Mouse (Mus musculus) hindbrain, embryonic 14.5 days (tissue): ENCODE measurements around the gene Ing2. TPM values are rescaled to one million over a fixed set of nuclear protein-coding genes. Genes with fewer than 3 reads are reported as not detected.

Experiments
- ATAC-seq: fragments of 200-750 bp; cut with Nextera tagmentation; 2 replicates; pipeline ENCODE4 v1.8.0; 2017; ENCODE audit warnings: moderate number of reproducible peaks, mild to moderate bottlenecking, moderate TSS enrichment, moderate library complexity; ENCODE audit not compliant: low FRiP score
- DNase-seq: peaks from one replicate; pipeline ENCODE4 v3.0.0-alpha.2; 2015; ENCODE audit warnings: low spot score
- H3K27ac ChIP-seq: fragments of 300-500 bp; sonication (generic); 2 replicates; pipeline ENCODE4 v1.5.1; 2014; ENCODE audit warnings: mild to moderate bottlenecking, moderate library complexity
- H3K27me3 ChIP-seq: fragments of 300-500 bp; sonication (generic); 2 replicates; pipeline ENCODE4 v1.6.1; 2014; ENCODE audit warnings: mild to moderate bottlenecking, low read length, mixed read lengths; ENCODE audit not compliant: control insufficient read depth, insufficient read depth
- H3K36me3 ChIP-seq: fragments of 300-500 bp; sonication (generic); replicated peaks from 2 replicates; pipeline ENCODE4 v1.6.1; 2014; ENCODE audit not compliant: control insufficient read depth, insufficient read depth
- H3K4me1 ChIP-seq: fragments of 300-500 bp; sonication (generic); replicated peaks from 2 replicates; pipeline ENCODE4 v1.6.1; 2014; ENCODE audit warnings: antibody characterized with exemption, low read length, mixed read lengths; ENCODE audit not compliant: control insufficient read depth, insufficient read depth
- H3K4me2 ChIP-seq: fragments of 300-500 bp; sonication (generic); replicated peaks from 2 replicates; pipeline ENCODE4 v1.6.1; 2014; ENCODE audit warnings: mild to moderate bottlenecking, moderate library complexity
- H3K4me3 ChIP-seq: fragments of 300-500 bp; sonication (generic); replicated peaks from 2 replicates; pipeline ENCODE4 v1.5.1; 2014; ENCODE audit warnings: mild to moderate bottlenecking, low read length
- H3K9ac ChIP-seq: fragments of 300-500 bp; sonication (generic); 2 replicates; pipeline ENCODE4 v1.6.1; 2014
- H3K9me3 ChIP-seq: fragments of 300-500 bp; sonication (generic); 2 replicates; pipeline ENCODE4 v1.6.1; 2016; ENCODE audit warnings: low read length; ENCODE audit not compliant: control insufficient read depth
- WGBS: fragments of 180-500 bp; shearing (Covaris S2); extraction: QIAGEN DNeasy Blood & Tissue Kit; methylation state at CpG from one replicate; pipeline ENCODE4 v1.1.7; 2014; 5-methylcytosine and 5-hydroxymethylcytosine counted together
- polyA plus RNA-seq: library from polyadenylated mRNA; unstranded; fragments of >200 nt; fragmentation: Nextera tagmentation; extraction: Ambion mirVana; gene quantifications from 2 replicates; pipeline ENCODE4 v1.2.1, GENCODE M21; 2014

The Ing2 gene
- polyA plus RNA-seq, result 8.0 and 8.3 TPM in 2 replicates

- peak within 1 kb of the TSS; percentile 94 for H3K27ac ChIP-seq
- WGBS, result under 1% methylated on average over 94 of the region's 106 CpGs
- H3K4me3 ChIP-seq, result peak within 1 kb of the TSS; percentile 89
- H3K27me3 ChIP-seq, result no peaks in the 10 kb centered on the region
- DNase-seq (peak; percentile 100), ATAC-seq (peak; percentile 94)
- no peaks in the 10 kb centered on the region for H3K4me1 ChIP-seq
- H3K9me3 ChIP-seq, result no peaks in the 10 kb centered on the region
- H3K36me3 ChIP-seq, result no peaks in the 10 kb centered on the region
- peak within 1 kb of the TSS; percentile 70 for H3K4me2 ChIP-seq
- H3K9ac ChIP-seq, result peak within 1 kb of the TSS; percentile 86
Measured at GRCm38 (mm10) chr8:47674777-47675710, at the start of gene Ing2. Gene Ing2, minus strand, starts transcription at chr8:47675556.

GRCm38 (mm10) chr8:47721609-47722008, 46.3 kb upstream of the Ing2 start:
- no peak overlapping the region for H3K4me2 ChIP-seq
- H3K4me3 ChIP-seq, result no peak overlapping the region
- no peak for DNase-seq
- no peaks in the 10 kb centered on the region for H3K36me3 ChIP-seq
- no peaks in the 10 kb centered on the region for H3K9me3 ChIP-seq
- H3K9ac ChIP-seq, result no peak overlapping the region
- H3K27ac ChIP-seq, result no peak overlapping the region
- no peaks in the 10 kb centered on the region for H3K4me1 ChIP-seq
- no peaks in the 10 kb centered on the region for H3K27me3 ChIP-seq
- no peak for ATAC-seq
- WGBS, result 81% methylated on average over 4 of the region's 4 CpGs

- H3K4me3 ChIP-seq, result no peak overlapping the region
- H3K36me3 ChIP-seq, result no peaks in the 10 kb centered on the region
- no peaks in the 10 kb centered on the region for H3K4me1 ChIP-seq
- 20% methylated on average over 11 of the region's 11 CpGs for WGBS
- no peaks in the 10 kb centered on the region for H3K9me3 ChIP-seq
- H3K27ac ChIP-seq, result no peak overlapping the region
- H3K4me2 ChIP-seq, result 0 out of 2 replicates have a peak overlapping the region, but pooled peaks have one; percentile 11
- no peaks in the 10 kb centered on the region for H3K27me3 ChIP-seq
- ATAC-seq (no peak), DNase-seq (no peak)
- H3K9ac ChIP-seq, result no peak overlapping the region
Measured at GRCm38 (mm10) chr8:47718641-47719040, 43.3 kb upstream of the Ing2 start.

GRCm38 (mm10) chr8:47713761-47714745, 38.7 kb upstream of the Ing2 start, which contains the start of gene Cdkn2aip:
Gene Cdkn2aip, minus strand, starts transcription at chr8:47713932.
- Histone ChIP-seq H3K27ac (peak within 1 kb of the TSS; percentile 94), H3K4me3 (peak within 1 kb of the TSS; percentile 84), H3K4me2 (peak within 1 kb of the TSS; percentile 81), H3K9ac (peak within 1 kb of the TSS; percentile 80), H3K4me1 (peaks cover 13% of the 10 kb centered on the region), H3K27me3 (no peaks in the 10 kb centered on the region), H3K36me3 (peaks cover 16% of the 10 kb centered on the region), H3K9me3 (no peaks in the 10 kb centered on the region)
- ATAC-seq (peak; percentile 94), DNase-seq (peak; percentile 94)
- under 1% methylated on average over 112 of the region's 114 CpGs for WGBS

GRCm38 (mm10) chr8:47713171-47713663, 37.9 kb upstream of the Ing2 start:
- Histone ChIP-seq H3K9ac (peak overlapping the region; percentile 80), H3K27ac (peak overlapping the region; percentile 94), H3K36me3 (peaks cover 23% of the 10 kb centered on the region), H3K4me3 (peak overlapping the region; percentile 84), H3K27me3 (no peaks in the 10 kb centered on the region), H3K9me3 (no peaks in the 10 kb centered on the region), H3K4me1 (peaks cover 15% of the 10 kb centered on the region), H3K4me2 (peak overlapping the region; percentile 81)
- DNase-seq (peak; percentile 26), ATAC-seq (peak; percentile 63)
- under 1% methylated on average over 39 of the region's 44 CpGs for WGBS

- H3K36me3 ChIP-seq, result peaks cover 28% of the 10 kb centered on the region
- H3K27ac ChIP-seq, result no peak overlapping the region
- no peak overlapping the region for H3K9ac ChIP-seq
- WGBS, result 86% methylated on average over 5 of the region's 5 CpGs
- H3K4me2 ChIP-seq, result no peak overlapping the region
- ATAC-seq, result no peak
- H3K4me1 ChIP-seq, result peaks cover 15% of the 10 kb centered on the region
- DNase-seq, result no peak
- H3K4me3 ChIP-seq, result no peak overlapping the region
- no peaks in the 10 kb centered on the region for H3K27me3 ChIP-seq
- no peaks in the 10 kb centered on the region for H3K9me3 ChIP-seq
Measured at GRCm38 (mm10) chr8:47708106-47708505, 32.8 kb upstream of the Ing2 start.

- Histone ChIP-seq H3K36me3 (peaks cover 25% of the 10 kb centered on the region), H3K4me3 (no peak overlapping the region), H3K9ac (no peak overlapping the region), H3K4me2 (no peak overlapping the region), H3K9me3 (no peaks in the 10 kb centered on the region), H3K4me1 (peaks cover 4% of the 10 kb centered on the region; the same call in 1 of the 2 replicates), H3K27me3 (no peaks in the 10 kb centered on the region), H3K27ac (no peak overlapping the region)
- ATAC-seq (no peak), DNase-seq (no peak)
- WGBS, result 96% methylated on average over 8 of the region's 8 CpGs
Measured at GRCm38 (mm10) chr8:47706746-47707145, 31.4 kb upstream of the Ing2 start.

GRCm38 (mm10) chr8:47702333-47702732, 27.0 kb upstream of the Ing2 start:
- no peak overlapping the region for H3K9ac ChIP-seq
- peaks cover 6% of the 10 kb centered on the region for H3K36me3 ChIP-seq
- no peak for ATAC-seq
- 56% methylated on average over 1 of the region's 1 CpGs for WGBS
- no peaks in the 10 kb centered on the region for H3K9me3 ChIP-seq
- H3K4me1 ChIP-seq, result no peaks in the 10 kb centered on the region
- H3K4me2 ChIP-seq, result no peak overlapping the region
- no peak for DNase-seq
- no peaks in the 10 kb centered on the region for H3K27me3 ChIP-seq
- H3K4me3 ChIP-seq, result no peak overlapping the region
- no peak overlapping the region for H3K27ac ChIP-seq
